Mouse (Mus musculus) gastrocnemius, postnatal 4 days (tissue): ENCODE results near the gene Pde4d. TPM values are rescaled to one million over a fixed set of nuclear protein-coding genes. Genes with fewer than 3 reads are reported as not detected.

ENCODE experiments used
- DNase-seq, 2 experiments: peaks; one replicate each; pipeline ENCODE4 v3.0.0; 2021 to 2022; ENCODE audit warnings: low spot score in 2 of 2, mixed read lengths in 2 of 2
- total RNA-seq, 2 experiments: library from RNA; stranded (reverse); gene quantifications; 2 replicates each; pipeline ENCODE4 v1.2.3; 2021

Pde4d gene
- total RNA-seq, 2 experiments from 2014 or later: 67.3 to 73.3 TPM

DNA sequence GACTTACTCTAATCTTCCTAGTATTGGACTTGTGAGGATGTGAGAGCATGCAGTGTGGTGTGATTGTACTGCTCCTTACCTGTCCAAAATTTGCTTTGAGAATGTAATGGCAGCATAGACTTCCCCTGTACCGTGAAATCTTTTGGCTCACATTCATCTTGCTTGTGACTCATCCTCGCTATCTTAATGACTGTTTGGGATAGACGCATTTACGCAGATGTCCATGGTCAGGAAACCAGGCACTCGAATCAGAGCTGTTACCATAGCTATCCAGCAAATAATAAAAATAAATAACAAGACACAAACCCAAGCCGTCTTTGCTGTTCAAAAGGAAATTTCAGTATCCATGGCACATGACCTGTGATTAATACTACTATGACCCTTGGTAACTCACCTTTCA, 829.5 kb downstream of the Pde4d start:
- DNase-seq: no peak

GRCm38 (mm10) chr13:109280433-109280832, 830.7 kb downstream of the Pde4d start:
- no peak for DNase-seq

- no peak for DNase-seq
These were observed 837.7 kb downstream of the Pde4d start for GRCm38 (mm10) chr13:109287465-109287864.

DNA sequence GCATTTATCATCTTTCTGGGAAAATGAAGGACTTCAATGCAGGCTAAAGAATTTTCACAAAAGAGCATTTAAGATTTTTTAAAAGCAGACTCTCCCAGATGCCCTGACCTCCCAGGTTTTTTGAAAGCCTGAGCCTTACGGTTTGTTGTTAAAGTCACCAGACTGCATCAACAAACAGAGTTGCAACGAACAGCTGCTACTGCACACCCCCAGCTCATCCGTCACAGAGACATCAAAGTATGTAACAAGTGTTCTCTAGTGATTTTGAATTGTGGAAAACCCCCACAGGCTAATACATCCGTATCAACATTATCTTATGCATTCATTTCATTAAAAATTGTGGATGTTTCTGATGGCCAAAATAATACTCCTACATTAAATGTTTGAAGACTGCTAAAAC, 841.2 kb downstream of the Pde4d start:
- no peak for DNase-seq

- DNase-seq: no peak
These were observed 843.3 kb downstream of the Pde4d start for GRCm38 (mm10) chr13:109293011-109293410.

DNA sequence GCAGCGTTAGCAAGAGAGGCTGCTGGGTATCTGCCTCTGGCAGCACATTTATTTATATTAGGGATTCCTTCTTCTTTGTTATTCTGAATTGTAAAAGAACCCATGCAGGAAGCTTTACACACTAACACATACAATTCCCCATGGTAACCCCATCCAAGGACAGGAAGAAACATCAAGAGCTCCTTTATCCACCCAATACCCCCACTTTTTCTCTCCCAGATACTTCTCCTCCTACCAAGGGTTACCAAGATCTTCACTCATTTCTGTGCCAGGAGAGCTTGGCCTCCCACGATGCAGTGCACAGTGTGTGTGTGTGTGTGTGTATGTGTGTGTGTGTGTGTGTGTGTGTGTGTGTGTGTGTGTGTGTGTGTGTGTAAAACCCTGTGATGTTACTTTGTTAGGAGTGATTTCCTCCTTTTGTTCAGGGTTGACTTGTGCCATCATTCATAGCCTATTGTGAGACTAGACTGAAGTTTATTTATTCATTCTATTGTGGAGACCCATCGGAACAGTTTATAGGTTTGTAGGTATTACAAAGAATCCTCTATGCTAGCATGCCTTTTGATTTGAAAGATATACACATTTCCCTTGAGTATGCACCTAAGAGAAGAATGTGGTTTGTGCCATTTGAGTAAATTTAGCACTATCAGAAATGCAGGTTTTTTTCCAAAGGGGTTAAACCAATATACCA, 846.7 kb downstream of the Pde4d start:
- DNase-seq: no peak

GRCm38 (mm10) chr13:109298852-109299251, 849.1 kb downstream of the Pde4d start:
- DNase-seq: no peak

- no peak for DNase-seq
These were observed 849.9 kb downstream of the Pde4d start for GRCm38 (mm10) chr13:109299511-109300250.

DNA sequence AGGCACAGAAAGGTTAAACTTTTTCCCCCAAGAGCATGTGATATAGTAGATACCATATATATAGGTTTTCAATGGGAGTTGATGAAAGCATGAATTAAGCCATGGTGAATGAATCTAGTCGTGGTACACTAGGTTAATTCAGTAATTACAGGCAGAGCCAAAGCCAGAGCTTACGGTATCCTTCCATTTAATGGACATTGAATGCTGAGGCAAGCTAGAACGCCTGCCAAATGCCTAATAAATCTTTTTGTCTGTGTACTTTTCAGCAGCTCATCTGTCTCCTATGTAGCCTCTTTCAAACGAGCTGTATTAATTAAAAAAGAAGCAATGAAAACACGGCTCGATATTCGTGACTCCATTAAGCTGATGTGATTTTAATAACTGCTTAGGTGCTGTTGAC, 862.8 kb downstream of the Pde4d start:
- DNase-seq: no peak

- no peak for DNase-seq
These were observed 865.9 kb downstream of the Pde4d start for GRCm38 (mm10) chr13:109315608-109316007.

DNA sequence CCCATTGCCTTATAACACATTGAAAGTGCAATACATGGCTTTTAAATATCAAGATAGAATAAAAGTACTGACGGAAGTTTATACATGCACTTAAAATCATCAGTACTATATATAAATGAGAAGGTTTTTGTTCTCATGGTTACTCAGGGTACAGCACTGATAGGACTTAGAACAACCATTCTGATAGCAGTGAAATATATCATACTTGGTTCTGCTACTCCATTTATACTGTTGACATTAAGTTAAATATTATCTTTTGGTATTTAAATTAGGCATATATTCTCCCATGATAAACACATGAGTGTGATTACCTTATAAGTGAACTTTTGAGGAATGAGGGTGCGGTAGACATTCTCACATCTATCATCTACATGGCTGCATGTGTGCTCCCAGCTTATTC, 867.9 kb downstream of the Pde4d start:
- DNase-seq: no peak

- no peak for DNase-seq
These were observed 868.8 kb downstream of the Pde4d start for GRCm38 (mm10) chr13:109318434-109318998.

DNA sequence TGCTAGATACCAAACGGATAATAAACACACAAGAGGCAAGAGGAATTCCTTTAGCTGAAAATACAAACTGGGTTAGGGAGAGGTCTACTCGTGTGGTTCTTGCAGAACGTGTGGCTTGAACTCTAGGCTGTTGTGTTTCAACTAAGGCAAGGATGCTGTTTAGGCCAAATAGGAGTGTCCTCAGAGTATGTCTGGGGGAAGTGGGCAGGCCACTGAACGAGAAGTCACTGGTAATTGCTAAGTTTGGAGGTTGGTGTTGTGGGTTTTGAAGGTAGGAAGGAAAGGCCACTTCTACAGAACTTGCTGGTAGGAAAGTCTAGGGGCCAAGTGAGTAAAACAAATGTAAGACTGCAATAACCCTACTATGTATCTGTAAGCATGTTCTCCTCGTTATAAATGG, 876.3 kb downstream of the Pde4d start:
- DNase-seq: no peak

GRCm38 (mm10) chr13:109331563-109331962, 881.8 kb downstream of the Pde4d start:
- no peak for DNase-seq

- no peak for DNase-seq
These were observed 892.2 kb downstream of the Pde4d start for GRCm38 (mm10) chr13:109341902-109342301.

DNA sequence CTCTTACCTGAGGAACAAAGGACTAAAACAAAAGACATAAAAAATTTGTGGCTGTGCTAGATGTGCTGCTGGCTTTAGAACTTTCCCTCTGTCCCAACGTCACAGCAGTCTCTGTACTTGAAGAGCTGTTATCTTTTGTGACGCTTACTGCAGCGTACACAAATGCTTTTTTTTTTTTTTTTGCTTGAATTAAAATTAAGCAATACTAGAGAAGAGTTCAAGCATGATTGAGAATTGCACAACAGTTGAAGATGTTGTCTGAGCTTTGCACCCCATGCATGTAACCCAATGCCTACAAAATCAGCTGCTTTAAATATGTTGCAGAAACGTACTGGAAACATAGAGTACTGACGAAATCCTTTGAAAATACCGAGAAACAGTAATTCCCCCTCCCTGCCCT, 892.7 kb downstream of the Pde4d start:
- DNase-seq: no peak

- DNase-seq: peak; percentile 45 to 66
These were observed 893.8 kb downstream of the Pde4d start for GRCm38 (mm10) chr13:109343596-109343995.

- DNase-seq: no peak
These were observed 898.0 kb downstream of the Pde4d start for GRCm38 (mm10) chr13:109347770-109348169.

- DNase-seq: no peak
These were observed 898.6 kb downstream of the Pde4d start for GRCm38 (mm10) chr13:109348316-109348715.

- no peak for DNase-seq
These were observed 900.4 kb downstream of the Pde4d start for GRCm38 (mm10) chr13:109350100-109350499.

GRCm38 (mm10) chr13:109354017-109354416, 904.3 kb downstream of the Pde4d start:
- no peak for DNase-seq

DNA sequence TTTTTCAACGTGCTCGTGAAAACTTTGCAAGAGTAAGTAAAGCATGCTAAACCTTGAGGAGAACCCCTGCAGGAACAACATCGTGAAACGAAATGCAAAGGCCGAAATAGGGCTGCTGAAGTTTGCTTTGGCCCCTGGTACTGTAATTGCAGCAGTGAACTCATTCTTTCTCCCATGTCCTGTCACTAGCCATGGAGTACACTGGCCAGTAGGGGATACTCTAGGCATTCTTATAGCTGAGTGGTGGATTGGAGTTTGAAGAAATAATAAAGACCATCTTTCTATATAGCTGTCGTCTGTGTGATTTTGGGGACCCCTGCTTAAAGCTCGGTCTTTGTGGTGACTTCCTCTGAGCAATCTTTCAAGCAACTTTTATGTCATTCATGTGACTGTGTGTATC, 906.5 kb downstream of the Pde4d start:
- no peak for DNase-seq
